Mouse (Mus musculus) spleen, adult 2 months (tissue): ENCODE results near the gene Wdr78.

ENCODE experiments used
- CTCF ChIP-seq: fragments of 200-500 bp; IDR thresholded peaks from 2 replicates; pipeline ENCODE4 v1.5.1; 2011; ENCODE audit warnings: mild to moderate bottlenecking, inconsistent platforms; ENCODE audit not compliant: insufficient read depth, insufficient read length, insufficient replicate concordance; ENCODE audit errors: extremely low read depth
- POLR2A ChIP-seq: fragments of 200-500 bp; IDR thresholded peaks from 2 replicates; pipeline ENCODE4 v1.6.1; 2011; ENCODE audit warnings: low read depth, low read length, inconsistent platforms

GRCm38 (mm10) chr4:103120395-103120794 lies 6.0 kb upstream of the Wdr78 start:
- TF ChIP-seq CTCF (no peak), POLR2A (no peak)
